Mouse (Mus musculus): ENCODE data around the gene Pcx. TPM values are rescaled to one million over a fixed set of nuclear protein-coding genes. Genes with fewer than 3 reads are reported as not detected.

Gene Pcx
- polyA plus RNA-seq, 1 experiment from 2014 or later: 53.2 TPM

- H3K9ac ChIP-seq (ENCODE audit: low read depth, low read length): no peak overlapping the region
- 81% methylated on average over 4 of the region's 4 CpGs for WGBS
- H3K36me3 ChIP-seq (ENCODE audit: control insufficient read depth, insufficient read depth, low read length): no peaks in the 10 kb centered on the region
- no peaks in the 10 kb centered on the region for H3K27me3 ChIP-seq (replicated peaks; ENCODE audit: control insufficient read depth, insufficient read depth, low read length)
- H3K4me1 ChIP-seq (ENCODE audit: control insufficient read depth, insufficient read depth, low read depth, low read length): no peaks in the 10 kb centered on the region
- no peak overlapping the region for H3K27ac ChIP-seq (ENCODE audit: low read depth, low read length)
- no peak for ATAC-seq
- no peaks in the 10 kb centered on the region for H3K9me3 ChIP-seq (ENCODE audit: control insufficient read depth, low read length)
- no peak overlapping the region for H3K4me2 ChIP-seq (ENCODE audit: low read length)
- no peak overlapping the region for H3K4me3 ChIP-seq (ENCODE audit: low read length)
These were observed 58.6 kb downstream of the Pcx start for GRCm38 (mm10) chr19:4568832-4569231.

GRCm38 (mm10) chr19:4569356-4570236 lies 59.3 kb downstream of the Pcx start:
- no peaks in the 10 kb centered on the region for H3K9me3 ChIP-seq (ENCODE audit: control insufficient read depth, low read length)
- H3K27me3 ChIP-seq (replicated peaks; ENCODE audit: control insufficient read depth, insufficient read depth, low read length): no peaks in the 10 kb centered on the region
- H3K36me3 ChIP-seq (ENCODE audit: control insufficient read depth, insufficient read depth, low read length): no peaks in the 10 kb centered on the region
- no peak overlapping the region for H3K9ac ChIP-seq (ENCODE audit: low read depth, low read length)
- H3K27ac ChIP-seq (ENCODE audit: low read depth, low read length): no peak overlapping the region
- no peak overlapping the region for H3K4me2 ChIP-seq (ENCODE audit: low read length)
- no peaks in the 10 kb centered on the region for H3K4me1 ChIP-seq (ENCODE audit: control insufficient read depth, insufficient read depth, low read depth, low read length)
- no peak for ATAC-seq
- WGBS: 80% methylated on average over 17 of the region's 17 CpGs
- H3K4me3 ChIP-seq (ENCODE audit: low read length): no peak overlapping the region

- H3K4me1 ChIP-seq (ENCODE audit: control insufficient read depth, insufficient read depth, low read depth, low read length): no peaks in the 10 kb centered on the region
- H3K4me3 ChIP-seq (ENCODE audit: low read length): no peak overlapping the region
- H3K4me2 ChIP-seq (ENCODE audit: low read length): no peak overlapping the region
- no peak for ATAC-seq
- WGBS: 86% methylated on average over 11 of the region's 11 CpGs
- H3K9ac ChIP-seq (ENCODE audit: low read depth, low read length): no peak overlapping the region
- H3K27me3 ChIP-seq (replicated peaks; ENCODE audit: control insufficient read depth, insufficient read depth, low read length): no peaks in the 10 kb centered on the region
- H3K9me3 ChIP-seq (ENCODE audit: control insufficient read depth, low read length): no peaks in the 10 kb centered on the region
- no peaks in the 10 kb centered on the region for H3K36me3 ChIP-seq (ENCODE audit: control insufficient read depth, insufficient read depth, low read length)
- no peak overlapping the region; the same call in 1 of the 2 replicates for H3K27ac ChIP-seq (ENCODE audit: low read depth, low read length)
These were observed 60.0 kb downstream of the Pcx start for GRCm38 (mm10) chr19:4570237-4570613.

- Histone ChIP-seq H3K4me3 (ENCODE audit: low read length) (no peak overlapping the region), H3K9me3 (ENCODE audit: control insufficient read depth, low read length) (no peaks in the 10 kb centered on the region), H3K9ac (ENCODE audit: low read depth, low read length) (no peak overlapping the region), H3K4me2 (ENCODE audit: low read length) (no peak overlapping the region), H3K27ac (ENCODE audit: low read depth, low read length) (no peak overlapping the region), H3K27me3 (replicated peaks; ENCODE audit: control insufficient read depth, insufficient read depth, low read length) (no peaks in the 10 kb centered on the region), H3K36me3 (ENCODE audit: control insufficient read depth, insufficient read depth, low read length) (no peaks in the 10 kb centered on the region), H3K4me1 (ENCODE audit: control insufficient read depth, insufficient read depth, low read depth, low read length) (no peaks in the 10 kb centered on the region)
- ATAC-seq: no peak
- WGBS: 92% methylated on average over 6 of the region's 6 CpGs
These were observed 60.5 kb downstream of the Pcx start for GRCm38 (mm10) chr19:4570815-4571214.

GRCm38 (mm10) chr19:4571658-4572057 lies 61.4 kb downstream of the Pcx start:
- no peaks in the 10 kb centered on the region for H3K9me3 ChIP-seq (ENCODE audit: control insufficient read depth, low read length)
- WGBS: 67% methylated on average over 1 of the region's 1 CpGs
- no peaks in the 10 kb centered on the region for H3K27me3 ChIP-seq (replicated peaks; ENCODE audit: control insufficient read depth, insufficient read depth, low read length)
- no peaks in the 10 kb centered on the region for H3K4me1 ChIP-seq (ENCODE audit: control insufficient read depth, insufficient read depth, low read depth, low read length)
- H3K4me2 ChIP-seq (ENCODE audit: low read length): no peak overlapping the region
- H3K9ac ChIP-seq (ENCODE audit: low read depth, low read length): no peak overlapping the region
- no peak for ATAC-seq
- 0 out of 2 replicates have a peak overlapping the region, but pooled peaks have one; percentile 20 for H3K27ac ChIP-seq (ENCODE audit: low read depth, low read length)
- H3K4me3 ChIP-seq (ENCODE audit: low read length): no peak overlapping the region
- no peaks in the 10 kb centered on the region for H3K36me3 ChIP-seq (ENCODE audit: control insufficient read depth, insufficient read depth, low read length)

GRCm38 (mm10) chr19:4572061-4572460 lies 61.8 kb downstream of the Pcx start:
- Histone ChIP-seq H3K4me3 (ENCODE audit: low read length) (no peak overlapping the region), H3K9ac (ENCODE audit: low read depth, low read length) (no peak overlapping the region)
- WGBS: 38% methylated on average over 4 of the region's 4 CpGs

GRCm38 (mm10) chr19:4572467-4572866 lies 62.2 kb downstream of the Pcx start:
- WGBS: 74% methylated on average over 8 of the region's 8 CpGs
- H3K9ac ChIP-seq (ENCODE audit: low read depth, low read length): no peak overlapping the region

More at GRCm38 (mm10) chr19:4572061-4572460, 61.8 kb downstream of the Pcx start:
- H3K27ac ChIP-seq (ENCODE audit: low read depth, low read length): no peak overlapping the region
- no peak overlapping the region for H3K4me2 ChIP-seq (ENCODE audit: low read length)
- no peaks in the 10 kb centered on the region for H3K9me3 ChIP-seq (ENCODE audit: control insufficient read depth, low read length)
- 0 out of 2 replicates have a peak, but pooled peaks have one; percentile 20 for ATAC-seq
- no peaks in the 10 kb centered on the region for H3K4me1 ChIP-seq (ENCODE audit: control insufficient read depth, insufficient read depth, low read depth, low read length)
- no peaks in the 10 kb centered on the region for H3K27me3 ChIP-seq (replicated peaks; ENCODE audit: control insufficient read depth, insufficient read depth, low read length)
- no peaks in the 10 kb centered on the region for H3K36me3 ChIP-seq (ENCODE audit: control insufficient read depth, insufficient read depth, low read length)

GRCm38 (mm10) chr19:4573241-4573640 lies 63.0 kb downstream of the Pcx start:
- Histone ChIP-seq H3K9me3 (ENCODE audit: control insufficient read depth, low read length) (no peaks in the 10 kb centered on the region), H3K4me3 (ENCODE audit: low read length) (no peak overlapping the region), H3K4me1 (ENCODE audit: control insufficient read depth, insufficient read depth, low read depth, low read length) (no peaks in the 10 kb centered on the region), H3K4me2 (ENCODE audit: low read length) (no peak overlapping the region), H3K9ac (ENCODE audit: low read depth, low read length) (no peak overlapping the region), H3K27me3 (replicated peaks; ENCODE audit: control insufficient read depth, insufficient read depth, low read length) (no peaks in the 10 kb centered on the region), H3K36me3 (ENCODE audit: control insufficient read depth, insufficient read depth, low read length) (no peaks in the 10 kb centered on the region), H3K27ac (ENCODE audit: low read depth, low read length) (no peak overlapping the region)
- ATAC-seq: no peak
- WGBS: 96% methylated on average over 1 of the region's 1 CpGs

More at GRCm38 (mm10) chr19:4572467-4572866, 62.2 kb downstream of the Pcx start:
- H3K4me3 ChIP-seq (ENCODE audit: low read length): no peak overlapping the region
- H3K9me3 ChIP-seq (ENCODE audit: control insufficient read depth, low read length): no peaks in the 10 kb centered on the region
- H3K27ac ChIP-seq (ENCODE audit: low read depth, low read length): no peak overlapping the region
- no peaks in the 10 kb centered on the region for H3K27me3 ChIP-seq (replicated peaks; ENCODE audit: control insufficient read depth, insufficient read depth, low read length)
- no peaks in the 10 kb centered on the region for H3K4me1 ChIP-seq (ENCODE audit: control insufficient read depth, insufficient read depth, low read depth, low read length)
- no peak overlapping the region for H3K4me2 ChIP-seq (ENCODE audit: low read length)
- no peaks in the 10 kb centered on the region for H3K36me3 ChIP-seq (ENCODE audit: control insufficient read depth, insufficient read depth, low read length)
- ATAC-seq: no peak

GRCm38 (mm10) chr19:4578799-4579198 lies 68.5 kb downstream of the Pcx start:
- Histone ChIP-seq H3K4me3 (ENCODE audit: low read length) (no peak overlapping the region), H3K4me1 (ENCODE audit: control insufficient read depth, insufficient read depth, low read depth, low read length) (no peaks in the 10 kb centered on the region), H3K9me3 (ENCODE audit: control insufficient read depth, low read length) (no peaks in the 10 kb centered on the region), H3K27me3 (replicated peaks; ENCODE audit: control insufficient read depth, insufficient read depth, low read length) (no peaks in the 10 kb centered on the region), H3K36me3 (ENCODE audit: control insufficient read depth, insufficient read depth, low read length) (no peaks in the 10 kb centered on the region), H3K9ac (ENCODE audit: low read depth, low read length) (no peak overlapping the region), H3K4me2 (ENCODE audit: low read length) (no peak overlapping the region), H3K27ac (ENCODE audit: low read depth, low read length) (no peak overlapping the region)
- no peak for ATAC-seq
- 68% methylated on average over 2 of the region's 2 CpGs for WGBS

All from hindbrain, embryonic 16.5 days (tissue).